Mouse (Mus musculus) cerebellum, adult (tissue): Measurements from ENCODE around the gene Ccdc142.

Experiments
- ATAC-seq: cut with Nextera tagmentation; 2 replicates; pipeline ENCODE4 v1.9.2; 2017; ENCODE audit warnings: mild to moderate bottlenecking, moderate library complexity, mixed read lengths; ENCODE audit not compliant: insufficient number of reproducible peaks, low FRiP score, low TSS enrichment

Gene Ccdc142

DNA sequence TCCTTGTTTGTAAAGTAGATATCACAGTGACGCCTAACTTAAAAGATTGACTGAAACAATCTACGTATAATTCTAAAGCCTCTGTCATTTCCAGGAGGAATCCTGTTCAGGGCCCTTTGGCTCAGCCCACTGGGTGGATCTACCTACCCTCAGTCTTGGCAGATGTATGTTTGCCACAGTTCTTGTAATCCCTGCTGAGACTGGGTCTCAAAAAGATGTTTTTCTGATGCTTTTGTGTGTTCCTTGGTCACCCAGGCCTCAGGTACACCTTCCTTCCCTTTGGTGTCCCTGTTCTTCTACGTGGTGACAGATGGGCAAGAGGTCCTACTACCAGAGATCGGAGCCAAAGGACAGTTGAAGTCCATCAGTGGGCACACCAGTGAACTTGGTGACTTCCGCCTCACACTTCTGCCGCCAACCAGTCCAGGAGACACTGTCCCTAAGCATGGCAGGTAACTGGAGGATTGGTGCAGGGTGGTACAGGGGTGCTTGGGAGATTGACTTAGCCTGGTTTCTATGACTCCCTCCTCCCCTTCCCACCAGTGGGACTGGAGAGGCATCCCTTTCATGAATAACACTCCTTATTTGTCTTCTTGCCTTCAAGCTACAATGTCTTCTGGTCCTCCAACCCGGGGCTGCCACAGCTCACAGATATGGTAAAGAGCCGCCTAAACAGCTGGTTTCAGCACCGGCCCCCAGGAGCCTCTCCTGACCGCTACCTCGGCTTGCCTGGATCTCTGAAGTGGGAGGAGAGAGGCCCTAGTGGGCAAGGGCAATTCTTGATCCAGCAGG lies 15.2 kb downstream of the Ccdc142 start:
- ATAC-seq = no peak

DNA sequence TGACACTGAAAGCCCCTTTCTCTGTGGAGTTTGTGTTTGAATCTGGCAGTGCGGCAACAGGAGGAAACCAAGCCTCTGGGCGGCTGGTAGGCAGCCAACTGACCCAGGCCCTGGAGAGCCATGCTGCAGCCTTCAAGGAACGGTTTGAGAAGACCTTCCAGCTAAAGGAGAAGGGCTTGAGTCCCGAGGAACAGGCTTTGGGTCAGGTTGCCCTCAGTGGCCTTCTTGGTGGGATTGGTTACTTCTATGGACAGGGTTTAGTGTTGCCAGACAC lies 15.7 kb downstream of the Ccdc142 start:
- no peak for ATAC-seq

DNA sequence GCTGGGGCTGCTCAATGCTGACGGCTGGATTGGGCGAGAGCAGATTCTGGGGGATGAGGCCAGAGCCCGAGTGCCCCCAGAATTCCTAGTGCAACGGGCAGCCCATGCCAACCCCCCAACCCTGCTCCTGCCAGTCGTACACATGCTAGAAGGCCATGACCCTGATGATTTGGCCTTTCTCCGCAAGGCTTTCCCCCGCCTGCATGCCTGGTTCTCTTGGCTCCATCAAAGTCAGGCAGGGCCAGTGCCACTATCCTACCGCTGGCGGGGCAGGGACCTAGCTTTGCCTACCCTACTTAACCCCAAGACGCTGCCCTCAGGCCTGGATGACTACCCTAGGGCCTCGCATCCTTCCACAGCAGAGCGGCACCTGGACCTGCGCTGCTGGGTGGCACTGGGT lies 16.2 kb downstream of the Ccdc142 start:
- no peak for ATAC-seq

DNA sequence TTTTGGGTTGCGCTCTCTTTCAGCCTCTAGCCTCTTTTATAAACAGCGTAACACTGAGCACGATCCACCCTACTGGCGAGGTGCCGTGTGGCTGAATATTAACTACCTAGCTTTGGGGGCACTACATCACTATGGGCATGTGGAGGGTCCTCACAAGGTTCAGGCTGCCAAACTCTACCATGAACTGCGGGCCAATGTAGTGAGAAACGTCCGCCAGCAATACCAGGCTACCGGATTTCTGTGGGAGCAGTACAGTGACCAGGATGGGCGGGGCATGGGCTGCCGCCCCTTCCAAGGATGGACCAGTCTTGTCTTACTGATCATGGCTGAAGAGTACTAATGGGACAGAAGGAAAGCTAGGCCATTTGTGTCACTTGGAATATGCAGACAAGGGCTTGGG lies 17.0 kb downstream of the Ccdc142 start:
- ATAC-seq = no peak

DNA sequence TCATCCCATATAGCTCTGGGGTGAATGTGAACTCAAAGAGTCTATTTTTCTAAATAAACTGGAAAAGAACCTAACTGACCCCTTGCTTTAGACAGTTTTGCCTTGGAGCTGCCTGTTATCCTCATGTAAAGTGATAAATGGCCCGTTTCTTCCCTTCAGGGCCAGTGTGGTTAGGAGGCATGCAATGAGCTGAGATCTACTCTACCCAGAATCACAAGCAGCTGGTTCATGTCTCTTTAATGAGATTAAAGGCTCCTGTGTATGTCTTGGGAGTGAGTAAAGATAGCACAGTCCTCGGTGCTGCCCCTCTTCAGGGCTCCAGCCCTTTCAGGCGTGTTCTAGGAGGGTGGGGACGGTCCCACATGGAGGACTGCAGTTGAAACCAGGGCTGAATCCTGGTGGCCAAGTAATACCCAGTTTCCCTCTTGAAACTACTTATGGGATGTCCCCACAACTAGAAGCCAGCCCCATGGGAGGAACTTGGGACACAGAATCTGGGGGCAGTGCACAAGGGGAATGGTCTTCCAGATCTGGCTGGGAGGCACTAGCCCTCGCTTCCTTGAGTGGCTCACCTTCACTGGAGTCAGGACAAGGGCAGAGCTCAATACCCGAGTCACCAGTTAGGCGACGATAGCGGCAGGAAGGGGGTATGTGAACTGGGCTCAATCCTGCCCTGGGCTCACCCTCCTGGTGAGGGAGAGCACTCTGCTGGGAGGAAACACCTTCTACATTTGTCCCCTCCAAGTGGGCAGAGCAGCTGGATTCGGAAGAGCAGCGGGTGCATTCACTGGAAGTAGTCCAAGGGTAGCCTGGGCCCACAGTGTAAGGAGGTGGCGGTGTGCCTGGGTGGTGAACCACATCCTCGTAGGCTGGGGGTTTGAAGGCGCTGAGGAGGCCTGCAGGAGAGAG lies 17.7 kb downstream of the Ccdc142 start:
- ATAC-seq = no peak

DNA sequence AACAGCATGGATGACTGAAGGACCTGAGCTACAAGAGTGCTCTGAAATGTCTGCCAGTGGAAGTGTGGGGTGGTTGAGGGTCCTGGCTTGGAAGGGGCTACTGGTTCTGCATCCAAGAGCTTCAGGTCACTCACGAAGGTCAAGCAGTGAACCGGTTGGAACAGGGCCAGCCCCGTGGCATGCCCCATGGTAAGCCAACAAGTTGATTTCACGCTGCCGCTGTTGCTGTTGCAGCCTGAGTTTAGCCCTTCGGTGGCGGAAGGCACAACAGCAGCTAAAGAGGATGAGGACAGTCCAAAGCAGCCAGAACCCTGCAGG lies 18.3 kb downstream of the Ccdc142 start:
- no peak for ATAC-seq

DNA sequence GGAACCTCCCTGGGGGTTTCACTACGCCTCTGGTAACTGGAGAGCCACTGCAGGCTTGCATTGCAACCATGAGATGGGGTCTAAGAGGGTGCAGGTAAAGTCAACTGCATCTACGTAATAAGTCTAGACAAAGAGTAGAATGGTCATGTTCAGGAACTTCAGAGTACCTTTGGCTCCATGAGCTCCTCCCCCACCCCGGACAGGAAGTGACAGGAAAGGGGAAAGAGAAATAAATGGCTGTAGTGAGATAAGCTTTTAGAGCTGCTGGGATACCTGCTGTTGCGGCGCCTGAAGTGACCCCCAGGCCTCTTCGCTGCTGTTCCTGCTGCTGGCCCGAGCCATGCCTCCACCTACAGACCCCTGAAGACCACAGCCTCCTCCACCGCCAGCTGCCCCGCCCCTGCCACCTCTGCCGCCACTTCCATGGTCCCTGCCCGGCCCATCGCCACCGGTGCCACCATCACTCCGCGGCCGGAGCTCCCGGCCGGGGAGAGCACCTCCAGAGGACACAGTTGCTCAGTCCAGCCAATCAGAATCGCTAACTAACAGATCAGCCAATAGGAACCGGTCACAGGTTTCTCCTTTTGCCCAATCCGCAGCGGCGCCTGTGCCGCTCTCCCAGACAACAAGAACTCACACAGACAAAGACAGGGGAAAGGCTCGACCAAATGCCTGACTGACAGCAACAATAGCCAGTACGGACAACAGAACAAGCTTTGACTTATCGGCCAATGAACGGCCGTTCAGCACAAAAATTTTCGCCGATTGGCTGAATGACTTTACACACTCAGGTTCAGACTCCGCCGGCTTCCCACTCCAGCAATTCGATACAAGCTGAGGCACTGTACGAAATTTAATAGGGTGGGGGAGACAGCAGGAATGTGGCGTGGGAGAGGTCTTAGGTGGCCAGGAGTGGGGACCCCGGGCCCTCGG lies 19.8 kb downstream of the Ccdc142 start, which contains the start of gene Wbp1:
Wbp1 (minus strand) TSS at position 630 of the 933 bp plus-strand sequence.
- ATAC-seq = peak; percentile 95

DNA sequence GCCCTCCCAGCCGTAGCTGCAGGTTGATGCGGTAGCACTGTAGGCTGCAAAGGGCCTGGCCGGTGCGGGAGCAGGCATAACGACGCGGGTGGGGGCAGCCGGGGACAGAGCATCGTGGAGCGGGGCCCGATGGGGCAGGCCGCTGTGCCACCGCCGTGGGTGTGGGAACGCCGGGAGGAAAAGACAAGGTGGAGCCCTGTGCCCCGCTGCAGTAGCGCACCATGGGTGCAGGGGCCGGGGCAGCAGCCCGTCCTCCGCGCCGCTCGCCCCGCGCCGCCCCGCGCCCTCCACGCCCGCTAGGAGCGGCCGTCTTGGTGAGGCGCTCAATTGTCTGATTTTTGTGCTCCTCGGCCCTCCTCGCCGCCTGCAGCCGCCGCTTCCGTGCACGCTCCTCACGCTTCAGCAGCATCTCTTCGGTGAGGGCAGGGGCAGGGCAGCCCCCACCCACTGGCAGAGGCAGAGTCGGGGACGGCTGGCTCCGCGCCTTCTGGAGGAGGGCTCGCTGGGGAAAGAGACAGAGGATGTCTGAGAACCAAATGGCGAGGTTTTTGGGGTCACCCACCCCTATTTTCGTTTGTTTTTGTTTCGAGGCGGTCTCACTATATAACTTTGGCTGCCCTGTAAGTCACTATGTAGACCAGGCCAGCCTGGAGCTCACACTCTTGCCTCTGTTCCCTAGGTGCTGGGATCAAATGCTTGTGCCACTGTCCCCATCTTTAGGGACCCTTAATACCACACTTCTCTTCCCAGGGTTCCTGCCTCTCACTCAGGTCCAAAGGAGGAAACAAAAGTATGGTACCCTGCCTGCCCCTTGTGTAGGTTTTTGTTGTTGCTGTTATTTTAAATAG lies 20.7 kb downstream of the Ccdc142 start:
- no peak; the same call in 1 of the 2 replicates for ATAC-seq

DNA sequence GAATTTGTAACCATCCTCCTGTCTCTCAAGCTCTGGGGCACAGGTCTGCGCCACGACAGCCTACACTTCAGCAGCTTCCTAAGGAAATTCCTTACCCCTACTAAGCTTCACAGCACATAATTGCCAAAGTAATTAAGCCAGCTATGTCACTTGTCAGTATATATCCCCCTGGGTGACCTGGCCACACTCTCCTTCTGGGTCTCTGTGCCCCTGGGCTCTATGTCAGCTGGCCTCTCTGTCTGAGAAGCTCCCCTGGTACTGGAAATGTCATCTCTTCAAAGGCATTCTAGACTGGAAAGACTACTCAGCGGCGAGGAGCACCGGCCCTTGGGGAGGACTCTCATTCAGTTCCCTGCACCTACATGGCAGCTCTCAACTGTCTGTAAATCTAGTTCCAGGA lies 21.6 kb downstream of the Ccdc142 start:
- ATAC-seq = no peak

DNA sequence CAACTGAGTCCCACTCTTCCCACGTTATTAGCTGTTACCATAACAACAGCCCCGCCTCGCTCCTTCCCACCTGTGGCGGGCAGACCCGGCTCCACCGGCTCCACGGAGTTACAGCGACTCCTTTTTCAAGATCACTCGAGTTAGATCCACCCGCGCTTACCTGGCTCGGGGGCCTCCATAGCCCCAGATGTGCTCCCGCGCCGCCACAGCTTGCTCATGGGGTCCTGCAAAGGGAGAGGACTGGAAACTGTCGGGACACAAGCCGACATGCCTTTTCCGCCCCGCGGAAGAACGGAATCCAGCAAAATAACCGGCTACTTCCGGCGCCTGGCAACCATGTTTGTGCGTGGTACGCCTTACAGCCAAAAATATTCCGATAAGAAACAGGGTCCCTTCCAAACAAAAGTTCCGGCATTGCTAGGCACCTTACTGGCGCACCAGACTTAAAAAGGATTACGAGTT lies 23.5 kb downstream of the Ccdc142 start:
- ATAC-seq = peak; percentile 32; the same call in 1 of the 2 replicates

DNA sequence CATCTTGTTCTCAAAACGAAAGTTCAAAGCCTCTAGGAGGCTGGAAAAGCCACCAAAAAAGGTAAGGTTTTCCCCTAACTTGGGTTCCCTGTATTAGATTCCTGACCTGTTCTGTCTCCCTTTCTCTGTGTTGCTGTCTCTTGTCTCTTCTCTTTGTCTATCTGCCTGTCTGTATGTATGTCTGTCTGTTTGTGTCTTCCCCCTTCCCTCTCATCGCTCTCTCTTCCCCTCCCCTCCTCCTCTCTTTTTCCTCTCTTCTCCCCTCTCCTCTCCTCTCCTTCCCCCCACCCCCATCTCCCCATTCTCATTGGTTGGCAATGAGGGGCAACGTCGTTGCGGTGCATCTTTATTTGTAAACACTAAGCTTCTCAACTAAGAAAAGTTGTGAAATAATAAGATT lies 23.9 kb downstream of the Ccdc142 start, which contains the start of gene Ino80b:
Ino80b (minus strand) TSS at position 101 of the 400 bp plus-strand sequence.
- no peak for ATAC-seq

DNA sequence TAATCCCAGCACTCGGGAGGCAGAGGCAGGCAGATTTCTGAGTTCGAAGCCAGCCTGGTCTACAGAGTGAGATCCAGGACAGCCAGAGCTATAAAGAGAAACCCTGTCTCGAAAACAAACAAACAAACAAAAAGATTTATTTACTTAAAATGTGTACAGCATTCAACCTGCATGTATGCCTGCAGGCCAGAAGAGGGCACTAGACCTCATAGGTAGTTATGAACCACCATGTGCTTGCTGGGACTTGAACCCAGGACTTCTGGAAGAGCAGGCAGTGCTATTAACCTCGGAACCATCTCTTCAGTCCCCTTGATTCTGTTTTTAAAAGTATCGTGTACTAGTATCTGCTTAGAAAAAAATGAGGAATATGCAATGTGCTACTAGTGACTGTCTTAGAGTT lies 26.0 kb downstream of the Ccdc142 start:
- ATAC-seq = no peak

DNA sequence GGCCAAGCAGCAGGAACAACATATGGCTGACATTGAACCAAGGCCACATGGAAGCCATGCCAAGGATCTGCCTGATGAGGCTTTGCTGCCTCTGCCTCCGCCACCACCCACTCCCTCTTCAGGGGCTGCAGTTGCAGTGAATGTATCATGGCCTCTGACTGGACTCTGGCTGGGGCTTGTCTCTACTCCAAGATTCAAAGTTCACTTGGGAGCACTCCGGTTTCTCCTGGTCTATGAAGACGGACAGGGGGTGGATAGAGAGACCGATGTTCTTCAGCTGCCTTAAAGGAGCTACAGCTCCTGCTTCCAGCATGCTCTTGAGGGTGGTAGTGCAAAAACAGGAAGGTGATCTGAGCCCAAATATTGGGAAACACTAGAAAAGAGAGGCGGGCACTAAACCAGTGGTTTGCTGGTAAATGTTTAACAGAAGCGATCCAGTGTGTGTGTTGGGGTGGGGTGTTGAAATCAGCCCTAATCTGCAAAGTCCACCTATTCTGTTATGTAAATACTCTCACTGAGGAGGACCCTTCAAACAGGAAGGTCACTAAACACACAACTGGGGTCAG lies 30.2 kb downstream of the Ccdc142 start:
- ATAC-seq = no peak

DNA sequence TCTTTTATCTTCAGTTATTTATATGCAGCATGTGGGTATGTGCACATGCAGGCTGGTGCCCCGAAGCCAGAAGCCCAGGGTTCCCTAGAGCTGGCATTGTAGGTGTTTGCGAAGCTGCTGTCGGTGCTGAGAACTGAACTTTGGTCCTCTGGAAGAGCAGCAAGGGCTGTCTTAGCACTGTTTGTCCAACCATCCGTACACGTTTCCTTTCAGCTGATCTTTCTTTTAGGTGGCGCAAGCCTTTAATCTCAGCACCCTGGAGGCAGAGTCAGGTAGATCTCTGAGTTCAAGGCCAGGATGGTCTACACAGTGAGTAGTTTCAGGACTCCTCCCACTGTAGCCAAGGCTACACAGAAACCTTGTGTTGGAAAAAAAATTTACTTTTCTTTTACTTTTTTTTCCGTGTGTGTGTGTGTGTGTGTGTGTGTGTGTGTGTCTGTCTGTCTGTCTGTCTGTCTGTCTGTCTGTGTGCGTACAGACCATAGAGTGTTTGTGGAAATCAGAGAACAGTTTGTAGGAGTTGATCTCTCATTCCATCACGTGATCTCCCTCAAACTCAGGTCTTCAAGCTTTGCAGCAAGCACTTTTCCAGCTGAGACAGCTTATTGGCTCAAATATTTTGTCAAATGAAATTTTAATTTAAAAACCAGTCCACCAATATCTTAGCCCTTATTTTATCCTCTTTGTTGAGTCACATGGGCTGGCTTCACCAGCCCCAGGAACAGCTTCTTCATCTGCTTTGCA lies 30.9 kb downstream of the Ccdc142 start:
- no peak for ATAC-seq

DNA sequence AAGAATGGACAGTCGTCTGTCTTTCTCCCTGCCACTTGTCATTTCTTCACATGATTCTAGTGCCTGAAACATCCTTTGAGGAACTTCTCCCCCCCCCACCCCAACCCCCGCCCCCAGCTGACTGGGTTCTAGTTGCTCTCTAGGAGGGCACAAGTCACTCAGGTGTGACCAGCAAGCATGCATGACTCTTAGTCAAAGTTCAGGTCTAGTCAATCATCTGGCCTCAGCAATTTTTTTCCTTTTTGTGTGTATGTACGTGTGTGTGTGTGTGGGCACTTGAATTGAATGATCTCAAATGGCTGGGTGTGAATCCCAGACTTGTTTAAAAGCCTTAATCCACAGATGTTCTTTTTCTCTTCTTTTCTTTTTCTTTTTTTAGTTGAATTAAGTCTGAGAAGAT lies 32.8 kb downstream of the Ccdc142 start:
- no peak for ATAC-seq

DNA sequence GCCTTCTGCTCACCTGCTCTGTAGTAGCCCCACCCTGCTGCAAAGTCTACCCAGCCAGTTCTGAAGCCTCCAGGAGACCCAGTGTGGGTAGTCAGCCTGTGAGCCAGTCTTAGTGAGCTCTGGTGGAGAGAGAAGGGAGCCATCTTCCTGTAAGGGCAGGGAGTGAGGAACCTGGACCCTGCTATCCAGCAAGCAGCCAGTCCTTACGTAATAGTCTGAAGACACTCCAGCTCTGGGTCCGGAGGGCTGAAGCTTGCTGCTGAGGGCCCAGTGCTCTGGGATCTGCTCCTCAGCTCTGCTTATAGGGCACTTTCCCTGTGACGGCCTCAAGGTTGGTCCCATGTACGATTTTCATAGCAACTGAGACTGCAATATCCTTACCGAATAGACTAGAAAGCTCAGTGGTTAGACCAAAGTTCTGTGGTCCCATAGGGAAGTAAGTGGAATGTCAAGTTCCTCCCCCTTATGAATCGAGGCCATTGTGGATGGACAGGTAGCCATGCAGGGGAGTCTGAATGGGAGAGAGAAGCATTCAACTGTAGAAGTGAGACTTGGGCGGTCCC lies 33.6 kb downstream of the Ccdc142 start, which contains the start of gene Rtkn:
Rtkn (plus strand) TSS at position 513 of the 563 bp plus-strand sequence.
- ATAC-seq = no peak

DNA sequence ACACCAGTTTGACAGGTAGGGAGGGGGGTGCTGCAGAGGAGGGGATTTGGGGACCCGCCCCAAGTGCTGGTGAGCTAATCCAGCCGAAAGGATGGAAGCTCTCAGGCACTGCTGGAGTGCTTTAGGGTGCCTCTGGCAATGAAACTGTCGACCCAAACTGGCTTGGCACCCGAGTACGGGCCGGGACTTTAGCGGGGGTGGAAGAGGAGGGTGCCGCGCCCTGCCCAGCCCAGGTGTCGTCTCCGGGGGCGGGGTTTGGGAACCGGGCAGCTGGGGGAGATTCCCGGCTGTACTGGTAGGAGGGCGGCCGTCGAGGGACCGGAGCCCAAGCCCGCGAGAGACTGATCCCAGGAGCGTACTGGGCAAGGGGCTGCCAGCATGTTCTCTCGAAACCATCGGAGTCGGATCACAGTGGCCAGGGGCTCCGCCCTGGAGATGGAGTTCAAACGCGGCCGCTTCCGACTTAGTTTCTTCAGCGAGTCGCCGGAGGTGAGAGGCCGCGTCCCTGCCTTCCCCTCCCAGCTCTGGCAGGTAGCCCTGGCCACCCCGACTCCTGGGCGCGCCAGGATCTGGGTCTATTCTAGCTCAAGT lies 34.3 kb downstream of the Ccdc142 start:
- ATAC-seq = no peak; the same call in 1 of the 2 replicates
